Mouse (Mus musculus) retina, postnatal 1 day (tissue): ENCODE data around the gene Cavin1.

Experiments used
- DNase-seq: peaks from one replicate; pipeline ENCODE4 v3.0.0-alpha.2; 2012

Gene Cavin1

DNA sequence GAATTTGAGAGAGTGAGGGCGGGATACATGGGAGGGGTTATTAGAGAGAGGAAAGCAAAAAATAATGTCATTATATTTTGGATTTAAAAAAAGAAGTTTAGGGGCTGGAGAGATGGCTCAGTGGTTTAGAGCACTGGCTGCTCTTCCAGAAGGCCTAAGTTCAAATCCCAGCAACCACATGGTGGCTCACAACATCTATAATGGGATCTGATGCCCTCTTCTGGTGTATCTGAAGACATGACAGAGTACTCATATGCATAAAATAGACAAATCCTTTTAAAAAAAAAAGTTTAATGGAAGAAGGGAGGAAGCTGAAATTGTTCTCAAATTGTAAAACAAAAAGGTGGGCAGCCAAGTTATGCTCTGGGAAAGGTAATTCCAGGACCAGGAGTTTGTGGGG, 21.1 kb downstream of the Cavin1 start:
- no peak for DNase-seq

DNA sequence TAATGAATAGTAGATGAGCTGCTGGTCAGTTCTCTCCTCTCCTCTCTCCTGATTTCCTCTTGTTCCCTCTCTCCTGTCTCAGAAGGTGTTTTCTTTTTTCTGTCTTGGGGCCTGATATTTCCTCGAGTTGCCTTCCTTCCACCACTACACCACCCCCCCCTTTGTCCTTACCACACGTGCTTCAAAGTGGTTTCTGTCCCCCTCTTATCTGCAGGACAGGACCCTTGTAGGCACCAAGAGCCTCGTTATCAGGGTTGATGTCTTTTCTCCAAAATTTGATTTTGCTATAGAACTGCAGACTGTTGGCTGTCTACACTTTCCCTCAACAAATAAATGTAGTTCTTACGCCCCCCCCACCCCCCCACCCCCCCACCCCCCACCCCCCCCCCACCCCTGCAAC, 22.4 kb downstream of the Cavin1 start:
- DNase-seq, result no peak

DNA sequence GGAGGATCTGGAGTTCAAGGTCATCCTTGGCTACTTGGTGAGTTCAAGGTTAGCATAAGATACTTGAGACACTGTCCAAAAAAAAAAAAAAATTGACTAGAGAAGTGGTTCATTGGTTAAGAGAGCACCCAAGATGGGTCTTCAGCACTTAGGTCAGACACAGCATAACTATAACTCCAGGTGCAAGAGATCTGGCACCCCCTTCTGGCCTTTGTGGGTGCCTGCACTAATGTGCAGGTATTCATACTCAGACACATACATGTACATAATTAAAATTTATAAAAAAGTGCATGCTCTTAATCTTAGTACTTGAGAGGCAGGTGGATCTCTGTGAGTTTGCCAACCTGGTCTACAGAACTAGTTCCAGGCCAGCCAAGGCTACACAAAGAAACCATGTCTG, 23.1 kb downstream of the Cavin1 start:
- DNase-seq, result no peak

DNA sequence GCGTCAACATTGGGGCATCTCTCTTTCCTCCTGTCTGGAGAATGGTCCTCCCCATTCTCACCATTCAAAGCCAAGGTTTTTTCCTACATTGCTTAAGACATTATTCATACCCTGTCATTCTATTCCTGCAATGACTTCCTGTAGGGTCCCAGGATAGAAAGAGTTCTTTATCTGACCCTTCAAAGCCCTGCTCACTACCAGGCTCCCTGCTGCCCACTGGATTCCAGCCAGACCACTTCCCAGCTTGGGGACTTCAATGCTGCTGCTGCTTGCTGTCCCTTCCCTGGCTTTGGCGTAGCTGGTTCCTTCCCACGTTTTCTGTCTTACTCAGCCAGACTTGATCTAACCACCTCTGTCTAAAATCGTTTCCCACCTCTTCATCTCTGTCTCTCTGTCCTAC, 23.8 kb downstream of the Cavin1 start:
- DNase-seq, result no peak

DNA sequence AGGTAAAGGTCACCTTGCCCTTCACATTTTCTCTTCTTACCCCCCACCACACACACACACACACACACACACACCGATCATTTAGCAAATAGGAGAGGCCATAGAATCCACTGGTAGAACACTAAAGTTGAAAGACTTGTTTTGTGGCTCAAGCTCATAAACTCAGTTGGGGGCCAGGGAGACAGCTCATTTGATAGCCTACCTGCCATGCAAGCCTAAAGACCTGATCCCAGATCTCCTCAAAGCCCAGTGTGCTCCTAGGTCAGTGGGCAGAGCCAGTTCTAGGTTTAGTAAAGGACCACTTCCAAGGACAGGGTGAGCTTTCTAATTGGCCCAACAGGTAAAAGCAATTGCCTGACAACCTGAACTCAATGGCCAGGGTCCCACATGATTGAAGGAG, 28.3 kb downstream of the Cavin1 start:
- DNase-seq, result no peak

DNA sequence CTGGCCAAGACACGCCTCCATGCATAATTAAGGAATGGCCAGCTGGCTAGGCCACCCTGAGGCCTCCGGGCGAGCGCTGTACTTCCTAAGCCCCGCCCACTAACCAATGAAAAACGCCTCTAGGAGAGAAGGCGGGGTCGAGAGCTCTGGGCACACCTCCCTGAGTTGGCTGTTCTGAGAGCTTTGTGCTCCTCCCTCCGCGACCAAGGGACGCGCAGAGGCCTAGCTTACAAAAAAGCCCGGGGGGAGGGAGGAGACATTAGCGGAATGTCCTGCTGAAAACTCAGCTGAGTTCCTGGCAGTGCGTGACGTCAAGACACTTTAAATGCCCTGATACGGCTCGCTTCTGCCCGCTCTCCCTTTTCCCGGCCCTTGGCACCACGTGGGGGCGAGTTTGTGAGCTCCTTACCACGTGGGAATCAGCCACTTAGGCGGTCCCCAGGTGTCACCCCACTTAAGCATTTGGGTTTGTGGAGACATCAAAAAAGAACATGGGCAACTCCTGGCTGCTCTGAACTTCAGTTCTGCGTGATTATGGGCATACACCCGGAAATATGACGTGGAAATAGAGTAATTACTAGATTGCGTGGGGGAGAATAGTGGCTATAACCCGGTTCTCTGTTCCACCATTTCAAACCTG, 31.1 kb downstream of the Cavin1 start, which contains the start of gene Stat3:
Gene Stat3, minus strand, starts transcription at position 29 of the 640 bp plus-strand sequence.
- DNase-seq, result peak; percentile 100

DNA sequence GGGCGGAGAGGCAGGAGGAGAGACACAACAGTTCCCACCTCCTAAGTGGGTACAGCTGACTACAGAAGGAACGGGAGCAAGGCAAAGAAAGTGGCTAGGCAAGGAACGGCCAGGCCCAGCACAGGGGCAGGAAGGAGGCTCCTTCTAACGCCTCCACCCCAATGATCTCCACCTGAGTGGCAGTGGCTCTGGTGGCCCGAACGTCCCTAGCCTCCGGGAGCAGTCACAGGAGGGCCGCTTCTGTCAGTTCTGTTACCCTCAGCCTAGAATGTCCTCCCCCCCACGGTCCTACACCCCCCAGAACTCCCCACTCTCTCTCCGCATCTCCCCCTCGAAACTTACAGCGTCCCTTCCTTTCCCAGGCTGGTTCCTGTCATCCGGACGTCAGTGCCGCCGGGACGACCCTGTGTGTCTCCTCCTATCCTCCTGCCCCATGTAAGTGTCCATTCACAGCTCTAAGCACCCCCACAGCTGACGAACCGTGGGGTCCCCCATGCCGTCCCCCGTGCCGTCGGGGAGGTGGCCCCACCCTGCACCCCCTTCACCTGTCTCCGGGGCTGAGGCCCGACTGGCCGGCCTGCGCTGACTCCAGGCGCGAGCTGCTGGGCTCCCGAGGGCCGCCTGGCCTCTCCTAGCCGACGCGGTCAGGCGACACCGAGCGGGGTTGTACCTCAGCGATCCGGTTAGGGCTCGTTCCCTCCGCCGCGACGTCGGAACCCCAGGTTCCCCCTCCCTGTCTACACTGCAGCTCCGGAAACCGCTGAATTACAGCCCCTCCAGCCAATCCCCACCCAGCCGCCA, 31.8 kb downstream of the Cavin1 start:
- no peak for DNase-seq

DNA sequence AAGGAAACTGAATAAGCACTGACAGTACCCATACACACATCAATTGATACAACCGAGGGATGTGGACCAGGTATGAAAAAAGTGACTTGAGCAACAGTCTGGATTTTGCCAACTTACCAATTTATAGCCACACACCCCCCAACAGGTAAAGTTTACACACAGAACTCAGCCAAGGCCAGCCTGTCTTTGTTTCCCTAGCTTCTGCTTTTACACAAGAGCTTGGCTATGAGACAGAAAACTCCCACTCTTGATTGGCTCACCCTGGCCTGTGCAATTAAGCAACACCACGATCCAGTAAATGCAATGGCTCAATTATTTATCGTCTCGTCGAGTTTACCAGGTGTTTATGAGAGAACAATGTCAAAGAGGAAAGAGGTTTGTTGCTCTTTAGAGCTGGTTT, 32.6 kb downstream of the Cavin1 start:
- DNase-seq, result no peak

DNA sequence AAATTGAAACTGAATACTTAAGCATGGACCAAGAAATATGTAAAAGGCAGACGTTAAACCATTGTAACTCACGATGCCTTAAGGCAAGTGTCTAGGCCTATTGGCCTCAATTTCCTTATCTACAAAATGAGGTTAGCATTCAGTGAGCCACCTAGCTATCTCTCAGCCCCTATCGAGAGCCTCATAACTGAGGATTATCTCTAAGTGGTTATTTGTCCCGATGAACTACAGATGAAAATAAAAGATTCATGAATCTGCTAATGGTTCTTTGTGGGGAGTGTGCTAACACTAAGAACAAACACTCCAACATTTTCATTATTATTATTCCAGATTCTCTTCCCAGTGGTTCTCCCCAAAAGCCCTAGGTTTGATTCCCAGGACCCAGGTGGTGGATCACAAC, 33.4 kb downstream of the Cavin1 start:
- no peak for DNase-seq

DNA sequence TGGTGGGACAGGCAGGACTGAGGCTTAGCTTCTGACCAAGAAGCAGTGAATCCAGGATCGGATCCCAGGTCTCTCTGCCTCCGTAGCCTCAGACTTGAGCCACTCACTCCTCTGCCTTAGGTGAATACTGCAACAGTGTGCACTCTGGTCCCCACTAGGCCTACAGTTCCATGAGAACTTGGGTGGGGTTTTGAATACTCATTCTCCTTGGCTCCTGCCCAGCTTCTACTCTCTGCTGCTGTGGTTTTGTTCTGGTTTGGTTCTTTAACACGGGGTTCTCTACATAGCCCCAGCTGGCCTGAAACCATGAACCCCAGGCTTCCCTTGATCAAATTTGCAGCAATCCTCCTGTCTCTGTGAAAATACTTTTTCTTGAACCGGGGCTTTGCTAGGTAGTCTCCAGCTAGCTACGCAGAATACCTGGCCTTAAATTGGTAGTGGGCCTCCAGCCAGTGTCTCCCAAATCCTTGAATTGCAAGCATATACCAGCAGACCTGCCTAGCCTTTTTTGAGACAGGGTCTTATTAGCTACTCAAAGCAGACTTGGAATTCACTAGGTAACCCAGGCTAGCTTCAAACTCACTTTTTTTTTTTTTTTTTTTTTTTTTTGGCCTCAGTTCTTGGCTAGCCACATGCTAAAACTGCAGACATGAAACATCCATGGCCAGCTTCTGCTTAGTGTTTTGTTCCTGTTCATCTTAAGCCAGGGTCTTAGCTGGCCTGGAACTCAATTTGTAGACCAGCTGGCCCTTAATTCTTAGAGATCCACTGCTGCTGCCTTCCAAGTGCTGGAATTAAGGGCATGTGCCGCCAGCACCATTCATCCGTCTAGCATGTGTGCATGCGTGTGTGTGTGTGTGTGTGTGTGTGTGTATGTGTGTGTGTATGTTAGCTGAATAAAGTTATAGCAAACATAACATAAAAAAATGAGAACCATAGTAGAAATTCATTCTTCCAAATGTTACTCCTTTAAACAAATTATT, 35.0 kb downstream of the Cavin1 start:
- DNase-seq, result peak; percentile 61

DNA sequence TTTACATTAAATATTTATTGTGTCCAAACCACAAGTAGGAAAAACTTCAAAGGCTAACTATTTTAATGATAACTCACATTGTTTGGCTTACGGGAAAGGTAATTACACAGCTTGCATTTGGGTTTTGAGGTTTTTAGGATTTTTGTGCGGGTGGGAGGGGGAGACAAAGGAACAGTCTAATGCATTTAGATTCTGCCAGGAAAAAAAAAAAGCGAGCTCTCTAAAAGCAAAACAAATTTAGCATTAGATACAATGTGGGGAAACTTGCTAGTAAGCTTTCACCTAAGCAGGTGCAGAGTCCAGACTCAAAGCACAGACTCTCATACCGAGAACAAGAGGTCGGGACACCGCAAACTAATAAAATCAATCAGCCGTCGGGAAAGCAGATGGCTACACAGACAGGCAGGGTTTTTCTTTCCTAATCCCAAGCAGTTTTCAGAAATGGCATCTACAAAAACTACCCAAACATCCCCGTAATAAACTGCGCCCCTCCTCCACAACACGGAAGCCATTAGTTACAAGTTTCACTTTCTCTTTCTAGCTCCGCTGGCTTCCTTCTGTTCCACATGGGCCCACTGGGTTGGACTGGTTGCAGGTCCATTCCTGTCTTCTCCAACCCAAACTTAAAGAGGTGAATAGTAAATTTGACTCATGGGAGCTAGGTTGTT, 39.3 kb downstream of the Cavin1 start:
- no peak for DNase-seq

DNA sequence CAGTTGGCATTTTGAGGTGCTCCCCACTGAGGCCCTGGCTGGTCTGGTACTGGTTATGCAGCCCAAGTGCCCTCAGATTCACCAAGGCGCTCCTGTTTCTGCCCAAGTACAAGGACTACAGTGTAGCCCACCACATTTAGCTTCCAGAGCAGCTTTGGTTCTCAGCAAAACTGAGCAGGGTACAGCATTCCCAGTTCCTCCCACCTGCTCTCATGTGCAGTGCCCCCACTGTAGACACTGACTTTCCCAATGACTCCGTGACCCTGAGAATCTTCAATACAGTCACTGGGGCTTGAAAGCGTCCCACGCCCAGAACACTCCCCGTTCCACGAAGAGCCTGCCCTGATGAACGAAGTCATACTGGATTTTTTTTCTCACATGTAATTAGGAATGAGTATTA, 40.1 kb downstream of the Cavin1 start:
- no peak for DNase-seq

DNA sequence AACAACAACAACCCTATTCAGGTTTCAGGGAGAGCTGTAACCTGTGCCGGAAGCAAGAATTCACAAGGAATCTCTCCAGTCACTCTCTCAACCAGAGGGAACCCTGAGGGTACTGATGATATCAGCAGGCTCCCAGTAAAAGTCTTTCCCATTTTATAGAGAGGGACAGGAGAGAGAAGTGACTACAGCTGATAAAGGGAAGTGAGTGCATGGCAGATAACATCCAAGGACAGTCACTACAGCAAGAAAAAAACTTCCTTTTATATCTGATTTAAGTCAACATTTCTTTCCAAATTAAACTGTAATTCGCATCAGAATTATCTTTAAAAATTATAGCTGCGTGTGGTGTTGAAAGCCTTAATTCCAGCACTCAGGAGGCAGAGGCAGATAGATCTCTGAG, 43.3 kb downstream of the Cavin1 start:
- no peak for DNase-seq

DNA sequence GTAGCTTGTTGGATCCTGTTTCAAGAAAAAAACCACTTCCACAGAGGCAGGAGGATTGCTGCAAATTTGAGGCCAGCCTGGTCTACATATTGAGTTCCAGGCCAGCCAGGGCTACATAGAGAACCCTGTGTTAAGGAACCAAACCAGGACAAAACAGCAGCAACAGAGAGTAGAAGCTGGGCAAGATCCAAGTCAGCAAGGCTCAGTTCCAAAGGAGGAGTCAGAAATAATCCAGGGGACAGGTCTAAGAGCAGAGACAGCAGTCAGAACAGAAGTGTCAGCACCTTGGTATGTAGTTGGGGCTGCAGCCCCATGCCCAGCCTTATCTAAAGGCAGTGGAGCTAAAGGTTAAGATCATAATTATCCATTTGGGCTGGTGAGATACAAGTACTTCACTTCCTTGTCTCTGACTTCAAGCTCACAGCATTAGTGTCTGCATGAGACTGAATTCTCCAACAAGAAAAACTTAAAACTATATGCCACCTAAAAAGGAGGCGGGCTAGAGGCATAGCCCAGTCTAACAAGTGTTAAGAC, 46.2 kb downstream of the Cavin1 start:
- DNase-seq, result no peak

DNA sequence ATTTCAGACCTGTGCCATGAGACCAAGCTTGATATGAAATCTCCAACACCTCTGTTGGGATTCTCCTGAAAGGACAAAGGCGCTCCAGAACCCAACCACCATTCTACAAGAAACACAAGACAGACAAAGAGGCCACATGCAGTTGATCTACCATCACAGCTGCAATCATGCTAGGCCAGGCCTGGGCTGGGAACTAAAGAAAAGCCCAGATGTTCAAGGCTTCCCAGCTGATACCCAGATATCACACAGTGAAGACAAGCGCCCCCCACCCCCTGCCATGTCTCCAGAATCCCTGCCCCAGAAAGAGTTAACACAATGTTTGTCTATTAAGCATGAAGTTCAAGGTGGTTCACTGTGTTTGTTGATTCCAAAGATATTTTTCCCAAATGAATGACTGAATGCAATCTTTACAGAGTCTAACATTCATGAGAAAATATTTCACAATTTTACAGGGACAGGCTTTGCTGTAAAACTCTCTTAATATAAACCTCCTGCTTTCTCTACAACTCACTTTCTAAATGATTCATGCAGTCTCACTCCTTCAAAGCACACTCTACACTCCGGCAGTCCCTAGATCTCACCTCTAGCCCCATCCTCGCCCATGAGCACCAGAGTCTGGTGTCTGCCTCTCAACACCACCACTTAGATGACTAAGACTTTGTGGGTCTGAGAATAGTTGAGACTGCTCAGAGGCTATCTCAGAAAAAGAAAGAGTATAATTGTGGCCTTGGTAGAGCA, 49.6 kb downstream of the Cavin1 start:
- DNase-seq, result no peak

DNA sequence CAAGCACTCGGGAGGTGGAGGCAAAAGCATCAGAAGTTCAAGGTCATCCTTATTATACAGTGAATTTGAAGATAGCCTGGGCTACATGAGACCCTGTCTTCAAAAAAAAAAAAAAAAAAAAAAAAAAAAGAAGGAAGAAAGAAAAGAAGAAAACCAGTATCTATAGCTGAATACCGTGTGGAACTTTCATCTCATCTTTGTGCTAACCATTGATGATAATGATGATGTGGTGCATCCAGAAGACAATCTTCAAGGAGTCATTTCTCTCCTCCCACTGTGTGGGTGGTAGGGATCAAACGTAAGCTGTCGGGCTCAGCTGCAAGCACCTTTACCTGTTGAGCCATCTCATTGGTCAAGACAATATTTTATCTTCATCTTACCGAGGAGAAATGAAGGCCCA, 52.7 kb downstream of the Cavin1 start:
- no peak for DNase-seq

DNA sequence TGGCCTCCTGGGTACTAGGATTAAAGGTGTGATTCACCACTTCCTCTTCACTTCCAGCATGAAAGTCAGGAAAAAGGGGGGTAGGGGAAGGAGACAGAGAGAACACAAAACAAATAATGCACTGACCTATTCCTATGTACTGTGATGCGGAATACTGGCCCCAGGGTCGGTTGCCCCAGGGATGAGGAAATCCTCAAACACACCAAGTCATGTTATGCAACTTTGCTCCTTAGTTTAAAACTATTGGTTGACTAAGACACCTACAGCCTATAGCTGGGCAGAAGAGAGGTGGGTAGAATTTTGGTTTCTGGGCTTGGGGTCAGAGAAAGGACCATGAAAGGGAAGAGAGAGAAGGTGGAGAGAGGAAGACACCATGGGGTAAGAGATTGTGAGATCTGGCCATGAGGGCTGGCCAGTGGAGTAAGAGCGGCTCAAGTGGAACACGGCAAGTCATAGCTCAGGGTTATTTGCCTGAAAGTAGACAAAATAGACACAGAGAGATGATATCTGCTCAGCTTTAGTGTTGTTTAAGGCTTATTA, 54.2 kb downstream of the Cavin1 start:
- no peak for DNase-seq

DNA sequence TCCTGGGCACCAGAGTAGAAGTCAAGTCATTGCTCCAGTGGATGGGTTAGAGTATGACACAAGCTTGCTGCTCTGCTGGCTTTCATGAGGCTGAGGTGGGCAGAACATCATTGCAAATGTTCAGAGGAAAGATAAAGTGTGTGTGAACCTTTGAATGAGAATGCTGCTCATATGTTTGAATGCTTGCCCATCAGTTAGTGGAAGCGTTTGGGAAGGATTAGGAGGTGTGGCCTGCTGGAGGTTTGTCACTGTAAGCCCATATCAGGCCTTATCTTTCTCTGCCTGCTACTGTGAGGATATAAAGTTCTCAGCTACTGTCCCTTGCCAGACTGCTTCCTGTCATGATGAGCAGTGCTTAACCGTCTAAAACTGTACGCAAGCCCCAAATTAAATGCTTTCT, 55.6 kb downstream of the Cavin1 start:
- DNase-seq, result no peak

DNA sequence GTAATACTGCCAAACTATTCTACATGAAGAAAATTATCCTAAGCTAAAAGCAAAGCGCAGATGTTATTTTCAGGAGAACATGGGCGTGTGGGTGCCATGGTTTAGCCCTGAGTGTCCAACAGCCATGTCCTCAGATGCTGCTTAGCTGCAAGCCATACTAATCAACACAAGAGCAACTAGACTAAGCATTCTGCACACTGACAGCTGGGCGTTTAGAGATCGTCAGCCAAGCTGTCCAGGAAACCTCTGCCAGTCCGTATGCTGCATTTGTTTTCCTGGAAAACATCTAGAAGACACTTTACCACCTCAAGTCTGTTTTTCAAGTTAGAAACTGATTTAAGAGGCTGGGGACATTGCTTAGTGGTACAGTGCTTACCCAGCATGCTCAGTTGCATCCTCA, 56.3 kb downstream of the Cavin1 start:
- DNase-seq, result no peak

DNA sequence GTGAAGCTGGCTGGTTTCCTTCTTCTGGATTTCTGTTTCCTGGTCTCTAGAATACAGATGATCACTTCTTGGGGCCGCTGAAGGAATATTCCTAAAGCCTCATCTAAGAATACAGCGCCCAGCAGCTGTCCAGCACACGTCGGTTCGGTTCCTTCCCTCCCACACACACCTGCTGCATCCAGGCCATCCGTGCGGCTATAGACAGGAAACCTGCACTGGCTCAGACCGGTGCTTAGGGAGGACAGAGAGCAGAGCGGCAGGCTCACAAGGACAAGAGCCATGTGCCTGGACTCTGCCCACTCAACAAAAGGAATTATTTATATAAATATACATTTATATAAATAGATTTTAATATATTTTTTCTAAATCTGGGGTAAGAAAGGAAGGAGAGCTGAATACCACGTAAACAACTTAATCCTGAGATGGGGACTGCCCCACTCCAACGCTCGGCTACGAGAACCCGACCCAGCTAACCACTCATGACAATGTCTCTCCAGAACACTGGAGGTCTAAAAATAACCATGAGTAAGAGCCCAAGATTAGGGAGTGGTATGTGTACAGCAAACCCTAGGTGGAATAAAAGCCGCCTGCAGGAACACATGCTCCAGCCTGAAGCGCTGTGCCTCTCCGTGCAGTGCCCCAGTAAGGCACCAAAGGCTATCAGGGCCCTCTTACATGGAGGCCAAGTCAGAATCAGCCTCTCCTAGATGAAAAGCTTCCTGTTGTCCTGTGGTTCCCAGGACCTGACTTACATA, 58.1 kb downstream of the Cavin1 start:
- no peak for DNase-seq

DNA sequence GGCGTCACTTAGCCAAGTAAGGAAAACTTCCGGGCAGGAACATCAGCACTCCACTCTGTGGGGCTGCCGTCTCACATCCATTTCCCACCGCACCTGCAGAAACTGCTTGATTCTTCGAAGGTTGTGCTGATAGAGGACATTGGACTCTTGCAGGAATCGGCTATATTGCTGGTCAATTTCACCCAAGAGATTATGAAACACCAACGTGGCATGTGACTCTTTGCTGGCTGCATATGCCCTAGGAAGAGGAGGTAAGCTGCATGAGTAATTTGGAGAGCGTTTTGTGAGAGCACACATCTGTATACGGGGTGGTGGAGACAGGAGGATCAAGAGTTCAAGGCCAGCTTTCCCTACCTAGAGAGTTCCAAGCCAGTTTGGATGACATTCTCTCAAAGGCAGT, 62.1 kb downstream of the Cavin1 start:
- no peak for DNase-seq
